Mouse (Mus musculus) effector memory CD4-positive, alpha-beta T cell, adult 5 months (primary cell): ENCODE results near the gene Adam8. TPM values are rescaled to one million over a fixed set of nuclear protein-coding genes. Genes with fewer than 3 reads are reported as not detected.

Experiments used
- polyA plus RNA-seq: library from polyadenylated mRNA; unstranded; fragments of 100-300 nt; shearing (Covaris generic); gene quantifications from one replicate; pipeline ENCODE4 v1.2.1, GENCODE M21; 2017

Adam8 gene
- polyA plus RNA-seq, result 11.3 TPM

GRCm38 (mm10) chr7:139992406-139992805 is at the start of gene Adam8:
Adam8 (minus strand) TSS chr7:139992562.

GRCm38 (mm10) chr7:140036281-140037170 is 44.2 kb upstream of the Adam8 start, which contains the start of the genes Zfp511 and Tubgcp2:
Zfp511 (plus strand) TSS chr7:140036391.
Tubgcp2 (minus strand) TSS chr7:140036669.

GRCm38 (mm10) chr7:139978278-139978892 is 14.0 kb downstream of the Adam8 start, which contains the start of gene 6430531B16Rik:
6430531B16Rik (minus strand) TSS chr7:139978755.

GRCm38 (mm10) chr7:139943674-139944281 is 48.6 kb downstream of the Adam8 start, which contains the start of gene Utf1:
Utf1 (plus strand) TSS chr7:139943789.

Other genes with a start within 250 kb of the Adam8 start
- not detected for gene Adgra1, start 158.4 kb downstream of the Adam8 start, polyA plus RNA-seq
- 0.16 TPM for gene Kndc1, start 97.9 kb downstream of the Adam8 start, polyA plus RNA-seq
- 9.8 TPM for gene Utf1, start 48.8 kb downstream of the Adam8 start, polyA plus RNA-seq
- 0.87 TPM for gene 6430531B16Rik, start 13.8 kb downstream of the Adam8 start, polyA plus RNA-seq
- gene Zfp511, start 43.8 kb upstream of the Adam8 start, polyA plus RNA-seq, result 46.2 TPM
- 29.8 TPM for gene Tubgcp2, start 44.1 kb upstream of the Adam8 start, polyA plus RNA-seq
- not detected for gene Msx3, start 56.5 kb upstream of the Adam8 start, polyA plus RNA-seq
- gene Caly, start 90.0 kb upstream of the Adam8 start, polyA plus RNA-seq, result not detected
- gene Prap1, start 100.8 kb upstream of the Adam8 start, polyA plus RNA-seq, result not detected
- 6.1 TPM for gene Fuom, start 109.9 kb upstream of the Adam8 start, polyA plus RNA-seq
- gene Paox, start 123.2 kb upstream of the Adam8 start, polyA plus RNA-seq, result 2.3 TPM
- gene Echs1, start 123.9 kb upstream of the Adam8 start, polyA plus RNA-seq, result 27.2 TPM
- 17.8 TPM for gene Mtg1, start 145.0 kb upstream of the Adam8 start, polyA plus RNA-seq
- not detected for gene Sprn, start 162.3 kb upstream of the Adam8 start, polyA plus RNA-seq
- not detected for gene Olfr522, start 172.2 kb upstream of the Adam8 start, polyA plus RNA-seq
- gene Olfr523, start 180.7 kb upstream of the Adam8 start, polyA plus RNA-seq, result not detected
- gene Olfr524, start 213.4 kb upstream of the Adam8 start, polyA plus RNA-seq, result 0.85 TPM
- gene Cd163l1, start 225.7 kb upstream of the Adam8 start, polyA plus RNA-seq, result 3.7 TPM